Mouse (Mus musculus) lung, embryonic 16.5 days (tissue): Measurements from ENCODE around the gene Aplf. TPM values are rescaled to one million over a fixed set of nuclear protein-coding genes. Genes with fewer than 3 reads are reported as not detected.

Source experiments
- ATAC-seq: fragments of 200-750 bp; cut with Nextera tagmentation; 2 replicates; pipeline ENCODE4 v1.8.0; 2017; ENCODE audit warnings: low read depth, mild to moderate bottlenecking, moderate library complexity
- H3K27ac ChIP-seq: fragments of 300-500 bp; sonication (generic); 2 replicates; pipeline ENCODE4 v1.5.1; 2014; ENCODE audit warnings: mild to moderate bottlenecking, control low read depth, low read length
- H3K27me3 ChIP-seq: fragments of 300-500 bp; sonication (generic); 2 replicates; pipeline ENCODE4 v1.6.1; 2014; ENCODE audit warnings: low read depth, low read length, mixed read lengths; ENCODE audit not compliant: control insufficient read depth, insufficient read depth
- H3K36me3 ChIP-seq: fragments of 300-500 bp; sonication (generic); 2 replicates; pipeline ENCODE4 v1.6.1; 2014; ENCODE audit warnings: low read length; ENCODE audit not compliant: control insufficient read depth, insufficient read depth
- H3K4me1 ChIP-seq: fragments of 300-500 bp; sonication (generic); replicated peaks from 2 replicates; pipeline ENCODE4 v1.6.1; 2014; ENCODE audit warnings: low read length, mixed read lengths; ENCODE audit not compliant: control insufficient read depth, insufficient read depth
- H3K4me2 ChIP-seq: fragments of 300-500 bp; sonication (generic); 2 replicates; pipeline ENCODE4 v1.6.1; 2014; ENCODE audit warnings: low read depth, low read length, control low read depth
- H3K4me3 ChIP-seq: fragments of 300-500 bp; sonication (generic); 2 replicates; pipeline ENCODE4 v1.5.1; 2014; ENCODE audit warnings: mild to moderate bottlenecking, low read length, control low read depth
- H3K9ac ChIP-seq: fragments of 300-500 bp; sonication (generic); 2 replicates; pipeline ENCODE4 v1.6.1; 2014; ENCODE audit warnings: low read length, control low read depth
- H3K9me3 ChIP-seq: fragments of 300-500 bp; sonication (generic); 2 replicates; pipeline ENCODE4 v1.6.1; 2016; ENCODE audit warnings: low read length; ENCODE audit not compliant: control insufficient read depth
- WGBS: fragments of 180-500 bp; shearing (Covaris S2); extraction: QIAGEN DNeasy Blood & Tissue Kit; methylation state at CpG from one replicate; pipeline ENCODE4 v1.1.7; 2014; 5-methylcytosine and 5-hydroxymethylcytosine counted together
- polyA plus RNA-seq: library from polyadenylated mRNA; unstranded; fragments of >200 nt; fragmentation: Nextera tagmentation; extraction: Ambion mirVana; gene quantifications from 2 replicates; pipeline ENCODE4 v1.2.1, GENCODE M21; 2015

Gene Aplf
- polyA plus RNA-seq, 1 experiment from 2014 or later: 14.3 TPM

DNA sequence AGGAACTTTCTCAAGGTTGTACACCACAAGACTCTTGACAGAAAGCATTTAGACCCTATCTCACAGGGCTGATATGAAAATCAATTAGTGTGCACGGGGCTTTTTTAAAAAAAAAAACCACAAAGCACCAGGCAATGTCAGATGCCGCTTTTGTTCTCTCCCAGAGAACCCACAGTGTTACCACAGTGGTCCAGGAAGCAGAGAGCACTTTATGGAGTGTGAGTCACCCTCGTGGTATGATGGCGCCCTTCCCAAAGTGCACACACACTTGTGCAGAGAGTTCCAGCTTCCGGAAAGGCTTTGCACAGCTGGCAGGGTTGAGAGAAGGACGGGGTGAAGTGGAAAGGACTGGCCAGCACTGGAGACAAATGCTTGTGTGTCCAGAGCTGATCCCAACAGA is 89.5 kb downstream of the Aplf start:
- WGBS: 22% methylated on average over 6 of the region's 6 CpGs
- no peak overlapping the region for H3K9ac ChIP-seq
- peaks cover 12% of the 10 kb centered on the region for H3K4me1 ChIP-seq
- ATAC-seq: peak; percentile 93
- H3K36me3 ChIP-seq: no peaks in the 10 kb centered on the region
- H3K4me3 ChIP-seq: no peak overlapping the region
- no peaks in the 10 kb centered on the region for H3K9me3 ChIP-seq
- peak overlapping the region; percentile 10 for H3K4me2 ChIP-seq
- no peaks in the 10 kb centered on the region for H3K27me3 ChIP-seq
- H3K27ac ChIP-seq: peak overlapping the region; percentile 91

DNA sequence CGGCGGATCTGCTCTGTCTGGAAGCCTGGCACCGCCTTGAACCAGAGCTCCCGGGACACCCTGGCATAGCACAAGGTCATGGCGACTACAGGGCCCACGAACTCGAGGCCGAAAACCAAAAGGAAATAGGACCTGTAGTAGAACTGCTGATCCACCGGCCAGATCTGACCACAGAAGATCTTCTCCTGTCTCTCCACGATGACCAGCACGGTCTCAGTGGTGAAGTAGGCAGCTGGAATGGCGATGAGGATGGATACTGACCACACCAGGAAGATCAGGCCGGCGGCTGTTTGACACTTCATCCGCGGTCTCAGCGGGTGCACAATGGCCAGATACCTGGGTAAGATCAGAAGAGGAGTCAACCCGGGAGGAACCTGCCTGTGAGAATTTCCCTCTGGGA is 90.4 kb downstream of the Aplf start:
- no peak overlapping the region for H3K9ac ChIP-seq
- H3K4me2 ChIP-seq: no peak overlapping the region
- H3K36me3 ChIP-seq: no peaks in the 10 kb centered on the region
- H3K27ac ChIP-seq: no peak overlapping the region; the same call in 1 of the 2 replicates
- ATAC-seq: no peak
- no peaks in the 10 kb centered on the region for H3K9me3 ChIP-seq
- H3K4me1 ChIP-seq: peaks cover 13% of the 10 kb centered on the region
- no peaks in the 10 kb centered on the region for H3K27me3 ChIP-seq
- WGBS: 88% methylated on average over 18 of the region's 18 CpGs
- H3K4me3 ChIP-seq: no peak overlapping the region

DNA sequence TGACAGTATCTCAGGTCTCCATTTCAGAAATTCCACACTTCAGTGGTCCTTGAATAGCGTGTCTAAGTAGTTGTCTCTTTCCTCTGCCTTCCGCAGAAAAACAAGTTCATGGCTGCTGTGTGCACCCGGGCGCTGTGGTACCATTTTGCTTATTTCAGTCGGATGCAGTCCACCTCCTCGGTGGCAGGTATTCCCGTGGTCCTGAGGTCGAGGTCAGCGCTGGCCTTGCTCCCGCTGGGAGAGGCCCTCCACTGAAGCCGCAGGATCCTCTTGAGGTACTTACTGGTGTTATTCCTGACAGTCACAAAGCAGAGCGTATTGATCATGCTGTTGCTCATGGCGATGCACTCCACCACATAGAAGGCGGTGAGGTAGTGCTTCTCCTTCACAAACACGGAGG is 90.9 kb downstream of the Aplf start:
- 85% methylated on average over 15 of the region's 15 CpGs for WGBS
- no peaks in the 10 kb centered on the region for H3K9me3 ChIP-seq

More for the DNA sequence above, 90.9 kb downstream of the Aplf start:
- Histone ChIP-seq H3K4me3 (no peak overlapping the region), H3K36me3 (no peaks in the 10 kb centered on the region), H3K27me3 (no peaks in the 10 kb centered on the region), H3K4me1 (peaks cover 15% of the 10 kb centered on the region), H3K27ac (no peak overlapping the region), H3K4me2 (no peak overlapping the region), H3K9ac (no peak overlapping the region)
- no peak for ATAC-seq

Other genes with a start within 250 kb of the Aplf start
- gene Bmp10, start 243.2 kb downstream of the Aplf start, polyA plus RNA-seq: 0.09 and 0.24 TPM in 2 replicates
- 8.9 and 9.4 TPM in 2 replicates for gene Arhgap25, start 138.9 kb downstream of the Aplf start, polyA plus RNA-seq
- gene Prokr1, start 81.5 kb downstream of the Aplf start, polyA plus RNA-seq: 2.2 and 2.6 TPM in 2 replicates
- 4.5 and 5.3 TPM in 2 replicates for gene Efcc1, start 58.7 kb upstream of the Aplf start, polyA plus RNA-seq
- gene Gp9, start 105.9 kb upstream of the Aplf start, polyA plus RNA-seq: 3.4 and 7.1 TPM in 2 replicates
- gene Rab43, start 140.0 kb upstream of the Aplf start, polyA plus RNA-seq: 10.9 and 13.1 TPM in 2 replicates
- gene Gm45140, start 163.6 kb upstream of the Aplf start, polyA plus RNA-seq: 1.5 and 3.5 TPM in 2 replicates
- gene Isy1, start 166.6 kb upstream of the Aplf start, polyA plus RNA-seq: 33.8 and 47.6 TPM in 2 replicates
- gene Cnbp, start 178.9 kb upstream of the Aplf start, polyA plus RNA-seq: 966 and 994 TPM in 2 replicates
- gene Copg1, start 215.6 kb upstream of the Aplf start, polyA plus RNA-seq: 166 TPM in 2 replicates
- gene Hmces, start 241.7 kb upstream of the Aplf start, polyA plus RNA-seq: 50.1 and 54.7 TPM in 2 replicates